Mouse (Mus musculus) adrenal gland, adult 18-20 months (tissue): ENCODE data around the gene Stab2. TPM values are rescaled to one million over a fixed set of nuclear protein-coding genes. Genes with fewer than 3 reads are reported as not detected.

Experiments used
- DNase-seq, 2 experiments: peaks; one replicate each; pipeline ENCODE4 v3.0.0; 2021 to 2022; ENCODE audit warnings: low spot score in 2 of 2
- long read RNA-seq, 2 experiments: library from polyadenylated mRNA; stranded (forward); transcript quantifications; one replicate each; pipeline ENCODE4 v2.0.0; 2021
- total RNA-seq, 2 experiments: library from RNA; stranded (reverse); gene quantifications; 1 replicate in 1 of 2; 2 replicates in 1 of 2; pipeline ENCODE4 v1.2.3; 2021

Gene Stab2
- total RNA-seq = under 1 TPM; 0.03 to 0.22 TPM
- long read RNA-seq, experiment 1 = 0 reads
- long read RNA-seq, experiment 2 = 0 reads

DNA sequence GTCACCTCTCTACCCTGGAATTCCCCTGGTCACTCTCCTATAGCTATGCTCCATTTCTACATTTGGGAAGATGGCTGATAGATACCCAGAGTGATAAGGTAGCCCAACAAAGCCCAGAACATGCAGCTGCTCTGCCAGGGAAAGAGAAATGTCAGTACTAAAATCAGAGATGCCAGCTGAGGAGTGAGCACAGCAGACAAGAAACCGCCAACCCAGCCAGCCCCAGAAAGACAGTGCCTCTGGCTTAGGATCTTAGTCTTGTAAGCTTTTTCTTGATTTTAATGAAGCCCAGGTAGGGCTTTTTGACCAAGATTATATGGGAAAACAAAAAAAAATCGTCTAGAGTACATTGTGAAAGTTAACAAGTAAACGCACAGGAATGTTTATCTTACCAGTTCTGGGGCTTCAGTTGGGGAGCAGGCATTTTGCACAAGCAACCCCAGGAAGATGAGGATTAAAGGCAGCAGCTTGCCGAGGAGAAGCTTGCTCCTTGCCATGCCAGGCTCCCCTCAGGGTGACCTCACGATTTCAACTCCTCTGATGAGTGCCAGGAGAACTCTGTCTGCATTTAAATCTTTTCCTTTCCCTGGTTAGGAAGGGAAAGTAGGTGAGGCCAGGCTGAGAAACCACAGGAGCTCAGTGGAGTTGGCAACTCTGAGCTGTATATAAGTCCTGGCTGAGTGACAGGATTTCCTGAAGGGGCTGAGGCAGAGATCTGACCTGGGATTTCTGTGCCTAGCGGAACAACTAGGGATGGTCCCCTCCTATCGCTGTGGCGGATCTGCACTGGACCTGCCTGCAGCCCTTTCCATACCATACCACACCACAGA, at the start of gene Stab2:
Stab2 (minus strand) TSS at position 641 of the 830 bp plus-strand sequence.
- DNase-seq = no peak

DNA sequence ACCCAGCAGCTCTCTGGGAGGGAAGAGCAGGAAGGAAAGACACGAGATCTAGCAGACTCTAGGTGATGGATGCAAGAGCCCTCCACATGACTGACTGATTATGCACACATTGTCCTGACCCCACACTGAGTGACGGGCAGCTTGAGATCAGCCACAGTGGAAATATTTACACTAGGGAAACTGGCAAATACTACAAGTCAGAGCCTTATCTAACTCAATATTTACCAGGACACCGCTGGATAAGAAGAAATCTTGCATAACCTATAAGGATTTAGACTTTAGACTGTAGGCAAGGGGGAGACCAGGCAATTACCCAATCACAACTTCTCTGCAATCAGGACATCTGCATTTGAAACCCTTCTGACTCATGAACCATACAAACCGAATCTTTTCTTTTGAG, 43.9 kb upstream of the Stab2 start:
- no peak for DNase-seq

DNA sequence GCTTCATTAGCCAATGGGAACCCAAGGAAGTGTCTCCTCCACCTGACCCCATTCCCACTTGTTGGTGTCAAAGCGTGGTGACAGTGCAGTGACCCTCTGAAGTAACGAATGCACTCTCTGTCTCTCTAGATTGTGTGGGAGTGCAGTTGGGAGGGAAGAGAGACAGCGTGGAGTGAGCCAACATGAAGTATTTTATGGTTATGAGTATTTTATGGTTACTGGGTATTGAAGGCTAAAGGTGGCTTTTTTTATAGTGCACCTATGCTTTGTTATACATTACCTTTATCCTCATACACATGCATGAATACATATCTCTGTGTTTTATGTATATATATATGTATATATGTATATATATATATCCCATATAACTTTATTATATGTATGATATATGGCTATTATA, 41.4 kb upstream of the Stab2 start:
- no peak for DNase-seq

DNA sequence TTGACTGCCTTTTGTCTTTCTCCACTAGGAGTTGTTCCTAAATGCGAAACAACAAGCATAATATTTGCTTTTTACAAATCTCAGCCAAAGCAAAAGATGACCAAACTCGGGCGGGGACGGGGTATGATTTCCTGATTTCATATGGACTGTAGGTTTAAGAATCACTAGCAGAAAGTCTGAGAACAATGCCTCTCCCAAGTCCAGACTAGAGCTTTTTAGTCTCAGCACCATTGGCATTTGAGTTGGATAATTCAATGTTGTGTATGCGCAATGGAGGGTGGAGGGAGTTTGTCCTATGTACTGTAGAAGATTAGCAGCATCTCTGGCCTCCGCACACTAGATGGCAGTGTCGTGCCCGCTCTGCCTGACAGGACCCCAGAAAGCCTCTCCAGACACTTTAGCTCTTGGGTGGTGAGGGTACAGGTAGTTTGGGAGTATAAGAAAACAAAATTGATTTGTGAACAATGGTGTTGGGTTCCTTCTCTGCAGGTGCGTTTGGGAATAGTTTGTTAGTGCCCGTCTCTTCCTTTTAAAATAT, 39.2 kb upstream of the Stab2 start:
- DNase-seq = no peak

DNA sequence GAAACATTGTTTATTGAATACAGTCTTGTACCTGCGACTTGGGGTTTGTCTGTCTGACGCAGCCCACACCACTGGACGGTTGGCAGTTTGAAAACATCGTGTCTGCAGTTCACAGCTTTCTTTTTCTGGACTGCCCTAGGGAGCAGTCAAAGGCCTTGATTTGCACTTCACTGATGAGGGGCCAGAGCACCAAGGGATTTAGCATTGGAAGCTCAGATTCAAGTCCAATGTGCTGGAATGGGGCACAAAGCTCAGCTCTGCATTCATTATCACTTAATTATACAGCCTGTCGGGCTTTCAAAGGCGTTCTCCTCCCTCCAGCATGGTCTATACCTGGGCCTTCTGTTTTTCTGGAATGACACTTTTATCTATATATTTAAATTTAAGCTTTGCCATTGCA, 38.6 kb upstream of the Stab2 start:
- no peak for DNase-seq

DNA sequence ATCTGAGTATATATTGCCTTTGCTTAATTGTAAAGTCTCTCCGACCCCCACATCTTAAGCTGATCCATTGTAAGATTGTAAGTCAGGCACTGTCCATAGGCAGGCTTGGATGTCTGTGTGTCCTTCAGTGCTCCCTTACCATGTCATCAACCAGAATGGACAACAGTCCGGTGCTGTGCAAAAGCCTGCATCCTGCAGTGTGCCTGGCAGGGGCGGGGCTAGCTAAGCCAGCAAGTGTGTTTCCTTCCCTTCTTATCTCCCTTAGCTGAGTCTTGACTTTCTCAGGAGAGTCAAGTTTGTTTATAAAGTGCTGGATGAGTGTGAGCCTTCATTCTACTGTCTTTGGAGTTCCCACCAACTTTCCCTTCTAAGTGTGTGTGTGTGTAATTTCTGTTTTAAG, 37.4 kb upstream of the Stab2 start:
- no peak for DNase-seq

DNA sequence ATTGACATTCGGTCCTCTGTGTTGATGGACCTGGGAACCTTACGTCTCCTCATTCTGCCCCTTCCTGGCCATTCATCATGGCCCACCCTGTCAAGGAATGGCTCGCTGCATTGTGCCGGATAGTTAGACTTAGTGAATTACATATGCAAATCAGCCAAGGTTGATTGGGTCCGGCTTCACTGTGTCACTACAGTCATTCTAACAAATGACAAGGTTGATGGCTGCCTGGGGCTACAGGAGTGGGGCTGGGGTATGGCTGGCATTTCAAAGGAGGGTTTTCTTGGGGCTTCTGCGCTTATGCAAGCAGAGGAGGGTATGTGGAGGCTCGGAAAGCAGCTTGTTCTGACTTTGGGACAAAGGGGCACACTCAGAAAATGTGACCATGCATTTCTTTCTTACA, 33.4 kb upstream of the Stab2 start:
- DNase-seq = no peak

DNA sequence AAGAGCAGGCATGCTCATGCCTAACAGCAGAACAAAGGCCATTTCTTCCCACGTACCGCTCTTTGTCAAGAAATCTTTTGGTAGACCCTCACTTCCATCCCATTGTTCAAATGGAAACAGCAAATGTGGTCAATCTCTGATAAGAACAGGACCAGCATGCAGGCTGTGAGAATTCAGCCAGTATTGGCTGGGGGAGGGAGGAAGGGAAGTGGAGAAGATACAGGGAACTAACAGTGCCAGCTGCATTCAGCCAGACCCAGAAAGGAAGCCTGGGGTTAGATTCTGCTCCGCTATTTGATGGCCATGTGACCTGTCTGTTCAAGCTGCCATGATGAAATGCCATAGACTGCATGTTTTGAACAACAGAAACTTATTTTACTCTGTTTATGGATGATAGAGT, 32.0 kb upstream of the Stab2 start:
- DNase-seq = no peak

DNA sequence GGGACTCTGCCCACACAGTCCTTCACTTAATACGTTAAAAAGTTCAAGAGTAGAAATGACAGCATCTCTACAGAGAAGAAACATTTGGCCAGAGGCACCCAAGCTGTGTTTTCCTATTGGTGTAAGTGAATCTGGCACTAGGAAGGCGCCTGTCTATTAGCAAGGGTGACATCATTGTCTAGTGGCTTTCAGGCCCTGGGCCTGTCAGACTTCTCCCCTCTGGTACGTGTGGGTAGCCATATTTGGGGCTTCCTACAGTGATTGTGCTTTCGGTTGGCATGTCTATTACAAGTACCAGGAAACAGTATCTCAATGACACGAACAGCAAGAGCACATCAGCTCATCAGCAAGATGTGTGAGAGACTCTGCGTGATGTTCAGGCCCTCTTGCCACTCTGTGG, 31.5 kb upstream of the Stab2 start:
- no peak for DNase-seq

DNA sequence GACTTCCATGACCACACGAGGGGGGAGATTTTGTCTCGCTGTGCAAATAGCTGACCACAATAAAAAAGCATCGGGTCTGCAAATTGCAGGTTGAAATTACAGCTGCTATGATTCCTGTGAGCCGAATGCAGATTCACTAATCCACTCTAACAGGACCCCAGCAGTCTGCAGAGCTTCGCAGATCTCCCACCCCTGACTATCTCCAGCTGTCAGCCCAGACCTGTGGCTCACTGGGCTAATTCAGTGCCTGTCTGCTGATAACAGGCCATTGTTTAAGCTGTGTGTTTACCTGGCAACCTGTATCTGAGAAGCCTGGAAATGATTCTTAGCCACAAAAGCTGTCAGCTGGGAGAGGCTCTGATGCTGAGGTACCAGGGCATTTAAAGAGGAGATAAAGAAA, 29.2 kb upstream of the Stab2 start:
- DNase-seq = no peak

DNA sequence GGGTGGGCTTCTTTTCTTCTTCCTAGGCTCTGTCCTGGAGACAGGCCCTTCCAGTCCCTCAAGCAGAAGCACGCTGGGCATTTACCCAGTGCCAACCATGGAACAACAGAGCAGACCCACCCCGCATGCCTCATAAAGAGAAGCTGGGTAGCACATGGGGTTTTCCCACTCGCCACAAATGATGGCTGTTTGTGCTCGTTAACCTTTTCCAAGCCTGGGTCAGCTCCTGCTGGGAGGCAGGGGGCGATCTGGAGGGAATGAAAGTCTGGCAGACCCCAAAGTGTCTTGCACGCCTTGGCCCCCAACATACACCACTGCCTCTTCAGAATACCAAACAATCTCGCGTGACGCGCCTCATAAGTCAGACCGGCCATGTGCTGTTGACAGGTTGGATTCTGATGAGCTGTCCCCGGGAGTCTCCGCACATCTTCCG, 28.5 kb upstream of the Stab2 start:
- no peak for DNase-seq

DNA sequence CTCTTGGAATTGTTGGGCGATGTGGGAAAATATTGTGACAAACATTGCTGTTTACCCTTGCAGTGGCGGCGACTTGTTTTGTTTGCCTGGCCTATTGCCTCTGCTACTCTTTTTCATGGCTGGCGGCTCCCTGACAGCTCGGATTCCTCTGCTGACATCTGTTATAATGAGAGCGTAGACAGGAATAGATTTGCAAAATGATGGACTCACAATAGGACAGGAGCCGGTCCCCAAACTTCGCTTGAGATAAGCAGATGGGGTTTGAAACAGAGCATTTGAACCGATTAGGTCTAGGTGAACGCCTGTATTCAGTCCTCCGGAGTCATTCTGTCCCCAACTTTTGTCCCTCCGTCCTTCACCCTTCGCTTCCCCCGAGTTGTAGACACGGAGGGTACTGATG, 28.0 kb upstream of the Stab2 start:
- no peak for DNase-seq

DNA sequence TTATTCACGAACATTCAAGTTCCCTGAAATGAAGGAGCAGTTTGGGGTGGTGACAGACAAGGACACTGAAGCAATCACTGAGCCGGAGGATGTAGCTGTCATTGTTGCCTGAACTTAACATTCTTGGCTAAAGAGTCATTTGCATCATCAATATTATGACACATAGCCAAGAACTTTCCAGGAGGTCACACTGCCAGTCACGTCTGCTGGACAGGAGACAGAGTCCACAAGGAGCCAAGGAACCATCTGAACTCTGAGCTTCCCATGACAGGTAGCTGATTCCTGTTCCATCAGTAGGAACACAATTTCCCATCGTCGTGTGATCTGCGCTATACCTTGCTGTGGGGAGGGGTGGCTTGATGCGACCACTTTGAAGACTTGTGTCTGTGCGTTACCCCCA, 24.9 kb upstream of the Stab2 start:
- DNase-seq = peak in 1 of 2 experiments; percentile 13

DNA sequence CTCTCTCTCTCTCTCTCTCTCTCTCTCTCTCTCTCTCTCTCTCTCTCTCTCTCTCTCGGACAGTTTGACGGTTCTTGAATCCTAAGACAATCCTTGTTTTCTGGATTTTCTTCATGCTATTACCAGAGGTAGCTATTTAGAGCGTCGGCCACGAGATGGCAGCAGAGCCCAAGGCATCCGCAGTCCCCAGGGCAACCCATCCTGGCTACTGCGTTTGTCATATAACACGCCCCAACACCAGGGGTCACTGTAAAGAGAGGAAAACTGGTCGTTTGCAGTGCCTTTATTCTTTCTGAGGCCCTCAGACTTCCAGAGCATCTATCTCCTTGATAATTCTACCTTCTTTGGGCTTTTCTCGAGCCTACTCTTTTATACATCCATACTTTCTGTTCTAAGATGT, 17.1 kb upstream of the Stab2 start:
- peak; percentile 80 to 82 for DNase-seq

DNA sequence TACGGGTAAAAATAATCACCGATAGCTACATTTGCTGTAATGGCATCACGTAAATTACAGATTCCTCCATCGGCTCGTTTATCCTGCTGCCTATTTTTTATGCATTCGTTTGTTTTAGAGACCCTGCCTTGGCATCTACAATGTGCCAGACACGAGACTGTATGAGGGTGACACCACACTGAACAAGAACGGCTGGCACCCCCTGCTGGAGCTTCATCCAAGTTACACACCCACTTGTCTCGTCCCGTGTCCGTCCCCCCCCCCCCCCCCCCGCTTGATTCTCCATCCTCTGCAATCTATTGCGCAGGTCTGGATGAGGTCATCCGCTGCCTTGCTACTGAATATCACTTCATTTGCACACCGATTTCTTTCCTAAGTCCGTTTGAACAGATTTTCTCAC, 12.9 kb upstream of the Stab2 start:
- peak; percentile 34 to 51 for DNase-seq

DNA sequence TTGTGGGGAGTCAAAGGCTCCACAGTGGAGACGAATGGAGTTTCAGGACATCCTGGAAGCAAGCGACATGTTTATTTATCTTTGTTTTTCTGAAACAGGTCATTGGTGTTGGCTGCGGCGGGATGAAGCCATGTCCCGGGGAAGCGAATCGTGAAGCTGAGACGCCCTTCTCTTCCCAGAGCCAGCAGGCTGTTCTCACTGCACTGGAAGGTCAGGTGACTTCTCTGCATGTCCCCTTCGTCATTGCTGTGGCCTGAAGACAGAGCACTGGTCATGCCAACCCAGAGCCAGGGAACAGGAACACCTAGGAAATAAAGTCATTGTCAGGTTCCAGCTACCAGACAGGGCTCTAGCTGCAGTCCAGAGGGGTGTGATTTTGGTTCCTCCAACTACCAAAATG, 11.1 kb upstream of the Stab2 start:
- DNase-seq = no peak

DNA sequence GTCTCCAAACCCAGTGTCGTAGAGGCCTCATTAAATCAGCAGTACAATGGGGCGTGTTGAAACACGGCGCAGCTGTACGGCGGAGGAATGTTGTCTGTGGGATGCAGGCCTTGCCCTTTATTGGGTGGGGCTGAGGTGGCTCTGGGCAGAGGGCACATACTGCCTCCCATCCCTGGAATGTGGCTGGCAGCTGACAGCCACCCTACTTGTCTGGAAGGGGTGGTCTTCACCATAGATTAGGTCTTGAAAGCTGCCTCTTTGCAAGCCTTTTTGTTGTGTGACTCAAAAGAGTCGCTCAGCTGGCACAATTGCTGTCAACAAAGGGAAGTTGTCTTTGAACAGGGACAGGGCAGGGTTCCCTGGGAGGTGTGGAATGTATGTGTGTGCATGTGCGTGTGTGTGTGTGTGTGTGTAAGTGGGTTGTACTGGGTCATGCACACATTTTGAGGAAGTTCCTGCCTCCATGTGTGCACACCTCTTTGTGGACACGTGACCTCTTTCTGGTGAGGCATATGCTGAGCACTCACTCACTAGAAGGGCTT, 8.4 kb upstream of the Stab2 start:
- no peak for DNase-seq

DNA sequence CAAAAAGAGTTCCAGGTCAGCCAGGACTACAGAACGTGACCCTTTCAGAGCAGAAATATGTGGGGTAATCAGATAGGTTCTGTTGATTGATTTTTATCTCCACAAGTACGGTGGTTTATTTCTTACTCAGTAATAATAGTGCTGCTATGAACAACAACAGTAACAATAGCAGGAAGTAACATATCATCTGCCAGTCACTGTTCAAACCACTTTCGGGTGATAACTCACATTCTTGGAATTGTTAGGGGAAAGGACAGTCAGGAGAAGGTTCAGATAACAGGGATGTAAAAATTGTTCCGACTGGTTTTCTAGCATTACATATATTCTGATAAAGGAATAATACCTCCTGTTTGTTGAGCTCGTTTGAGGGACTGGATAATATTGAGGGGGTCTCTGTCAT, 7.6 kb upstream of the Stab2 start:
- DNase-seq = no peak

DNA sequence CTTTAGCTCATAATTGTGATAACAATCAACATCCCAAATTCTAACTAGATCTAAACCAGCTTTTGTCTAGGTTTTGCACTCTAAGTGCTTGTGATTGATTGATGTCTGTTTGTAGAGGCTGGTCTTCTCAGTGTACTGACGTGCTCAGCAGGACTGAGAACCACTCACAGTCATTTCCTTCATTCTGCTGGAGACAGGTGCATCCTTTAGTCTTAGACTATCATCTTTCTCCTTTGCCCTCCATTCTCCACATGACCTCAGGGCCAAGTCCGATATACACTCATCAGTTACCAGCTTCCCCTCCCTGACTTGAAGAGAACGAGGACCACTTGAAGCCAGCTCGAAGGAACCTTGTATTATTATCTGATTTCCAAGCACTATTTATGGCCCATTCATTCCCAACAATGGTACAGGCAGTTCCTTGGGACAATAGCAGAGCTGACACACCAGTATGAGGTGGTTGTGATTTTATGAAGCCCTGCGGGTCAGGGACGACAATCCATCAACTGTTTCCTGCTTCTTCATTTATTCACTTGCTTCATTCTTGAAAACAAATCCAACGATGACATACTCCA, 6.7 kb upstream of the Stab2 start:
- DNase-seq = no peak

DNA sequence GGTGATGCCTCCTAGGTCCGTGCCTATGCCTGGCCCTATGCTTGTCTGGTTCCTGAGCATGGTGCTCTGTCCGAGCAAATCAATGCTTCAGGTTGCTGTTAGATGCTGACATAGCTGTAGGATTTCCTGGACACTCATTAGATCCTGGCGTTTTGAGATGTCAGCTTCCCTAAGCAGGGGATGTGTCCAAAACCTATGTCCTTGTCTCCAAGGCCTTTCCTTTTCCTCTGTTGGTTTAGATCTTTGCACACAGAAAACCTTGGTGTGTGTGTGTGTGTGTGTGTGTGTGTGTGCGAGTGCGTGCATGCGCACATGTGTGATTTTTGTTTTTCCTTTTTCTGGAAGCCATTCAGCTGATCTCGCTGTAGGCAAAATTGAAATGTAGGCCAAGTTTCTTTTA, 4.3 kb upstream of the Stab2 start:
- no peak for DNase-seq

DNA sequence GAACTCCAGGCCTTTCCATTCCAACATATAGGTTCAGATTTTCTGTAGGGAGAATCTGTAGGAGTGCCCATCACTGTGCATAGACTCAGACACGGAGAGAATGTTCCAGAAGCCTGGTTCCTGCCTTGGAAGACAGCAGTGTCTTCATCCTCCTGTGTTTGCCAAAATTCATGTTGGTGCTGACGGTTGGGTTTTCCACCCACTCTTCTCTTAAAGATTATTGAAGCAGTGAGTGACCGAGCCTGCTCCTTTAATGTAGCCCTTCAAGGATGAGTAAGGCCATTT, 332 bp upstream of the Stab2 start:
- no peak for DNase-seq

DNA sequence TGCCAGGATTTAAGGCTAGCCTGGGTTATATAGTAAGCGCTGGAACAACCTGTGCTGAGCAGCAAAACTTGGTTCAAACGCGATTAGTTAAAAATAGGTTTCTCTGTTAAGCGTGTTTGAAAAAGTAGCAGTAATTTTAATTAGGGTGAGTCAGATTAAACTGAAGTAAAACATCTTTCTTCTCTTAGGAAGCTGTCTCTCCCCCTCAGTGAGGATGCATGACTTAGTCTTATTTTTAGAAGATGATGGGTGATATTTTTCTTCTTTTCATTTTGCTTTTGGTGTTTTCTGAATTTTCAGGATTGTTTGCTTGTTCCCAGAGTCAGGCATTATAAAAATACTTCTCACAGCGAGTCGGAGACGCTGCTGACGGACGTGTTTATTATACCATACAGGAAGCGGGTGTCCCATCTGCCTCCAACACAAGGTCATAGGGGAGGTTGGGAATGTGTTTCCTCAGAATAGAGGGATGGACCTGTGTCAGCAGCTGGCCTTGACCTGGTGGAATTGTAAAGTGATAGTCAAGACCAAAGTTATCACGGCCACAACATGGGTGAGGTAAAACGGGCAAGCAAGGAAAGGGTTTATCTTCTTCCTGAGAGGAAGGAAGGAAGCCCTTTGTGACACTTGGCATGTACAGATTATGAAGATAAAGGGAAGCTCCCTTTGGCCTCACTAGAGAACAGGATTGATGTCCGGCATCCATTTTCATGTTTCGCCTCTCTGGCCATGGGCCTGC, 15.4 kb downstream of the Stab2 start:
- DNase-seq = no peak
